Mouse (Mus musculus) Muller cell, postnatal 12 days (primary cell): ENCODE measurements around the gene Tmem236.
A peak's percentile ranks its signal among the peaks of the same experiment; 100 is the strongest.

Source experiments
- DNase-seq: peaks from one replicate; pipeline ENCODE4 v3.0.0-alpha.2; 2015; ENCODE audit errors: inconsistent ontology term

Gene Tmem236

GRCm38 (mm10) chr2:14174334-14174733 is at the start of gene Tmem236:
Gene Tmem236 (plus strand): TSS chr2:14174523.
- no peak for DNase-seq

- DNase-seq, result no peak
These were observed 47.9 kb upstream of the Tmem236 start for GRCm38 (mm10) chr2:14126387-14126786.

- peak; percentile 53 for DNase-seq
These were observed 46.7 kb upstream of the Tmem236 start for GRCm38 (mm10) chr2:14127629-14128028.

- no peak for DNase-seq
These were observed 43.5 kb upstream of the Tmem236 start for GRCm38 (mm10) chr2:14130641-14131339.

- DNase-seq, result no peak
These were observed 41.6 kb upstream of the Tmem236 start for GRCm38 (mm10) chr2:14132468-14133326.

GRCm38 (mm10) chr2:14136906-14137305 is 37.4 kb upstream of the Tmem236 start:
- DNase-seq, result no peak

GRCm38 (mm10) chr2:14139590-14139989 is 34.7 kb upstream of the Tmem236 start:
- DNase-seq, result no peak

- no peak for DNase-seq
These were observed 34.3 kb upstream of the Tmem236 start for GRCm38 (mm10) chr2:14140044-14140443.

- no peak for DNase-seq
These were observed 29.0 kb upstream of the Tmem236 start for GRCm38 (mm10) chr2:14145311-14145710.

GRCm38 (mm10) chr2:14146913-14147312 is 27.4 kb upstream of the Tmem236 start:
- no peak for DNase-seq

- no peak for DNase-seq
These were observed 23.5 kb upstream of the Tmem236 start for GRCm38 (mm10) chr2:14150829-14151228.

GRCm38 (mm10) chr2:14151854-14152253 is 22.5 kb upstream of the Tmem236 start:
- no peak for DNase-seq

- no peak for DNase-seq
These were observed 15.3 kb upstream of the Tmem236 start for GRCm38 (mm10) chr2:14159047-14159446.

- no peak for DNase-seq
These were observed 14.6 kb upstream of the Tmem236 start for GRCm38 (mm10) chr2:14159756-14160155.

GRCm38 (mm10) chr2:14164459-14165030 is 9.8 kb upstream of the Tmem236 start:
- no peak for DNase-seq

GRCm38 (mm10) chr2:14165066-14165465 is 9.3 kb upstream of the Tmem236 start:
- DNase-seq, result no peak

GRCm38 (mm10) chr2:14165618-14166344 is 8.5 kb upstream of the Tmem236 start:
- no peak for DNase-seq

GRCm38 (mm10) chr2:14167721-14168120 is 6.6 kb upstream of the Tmem236 start:
- no peak for DNase-seq

GRCm38 (mm10) chr2:14176460-14177193 is 2.3 kb downstream of the Tmem236 start:
- DNase-seq, result no peak

GRCm38 (mm10) chr2:14184375-14184774 is 10.1 kb downstream of the Tmem236 start:
- no peak for DNase-seq

- DNase-seq, result no peak
These were observed 16.4 kb downstream of the Tmem236 start for GRCm38 (mm10) chr2:14190684-14191083.
